In the genomic region with DNA sequence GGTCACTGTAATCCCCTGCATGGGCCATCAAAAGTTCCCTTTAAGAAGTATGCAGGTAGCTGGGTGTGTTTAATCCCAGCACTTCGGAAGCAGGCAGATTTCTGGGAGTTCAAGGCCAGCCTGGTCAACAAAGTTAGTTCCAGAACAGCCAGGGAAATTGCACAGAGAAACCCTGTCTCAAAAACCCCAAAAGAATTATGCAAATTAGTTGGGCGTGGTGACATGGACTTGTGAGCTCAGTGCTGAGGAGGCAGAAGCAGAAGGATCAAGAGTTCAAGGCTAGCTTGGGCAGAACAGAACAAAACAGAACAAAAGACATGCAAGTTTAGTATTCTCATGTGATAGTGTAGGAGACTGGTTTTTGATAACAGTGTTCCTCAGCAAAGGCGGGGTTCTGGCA, we compare ENCODE assay signal across 26 mouse cellular contexts. TPM values are rescaled to one million over a fixed set of nuclear protein-coding genes. Genes with fewer than 3 reads are reported as not detected.
A peak's percentile ranks its signal among the peaks of the same experiment; 100 is the strongest.
DNase-seq lines count a peak whose midpoint lies in the region; ATAC-seq and TF ChIP-seq lines count a peak whose summit lies in the region.
"Had no signal": no experiment of that assay in that cellular context is flagged by ENCODE, and none has a peak within 500 bp of the region (broad histone marks: within the 10 kb centered on the region; RNA-seq: fewer than 3 reads in every experiment).

No protein-coding gene starts in this region.

- H3K9ac ChIP-seq in heart, embryonic 15.5 days: no peak overlapping the region
- H3K9ac ChIP-seq in CH12.LX (ENCODE audit: insufficient read depth, low read depth): no peak overlapping the region
- no peak overlapping the region for H3K9ac ChIP-seq in limb, embryonic 12.5 days (replicated peaks)
- no peak overlapping the region for H3K9ac ChIP-seq in intestine, embryonic 15.5 days
- H3K9ac ChIP-seq: forebrain, embryonic 15.5 days; liver, postnatal 0 days had no signal

- in situ Hi-C loops in CH12.LX (cut with MboI; ENCODE audit: low pct_ligation_motif_present, low pct_unique_long_range_greater_than_20kb, low sequenced_read_pairs): no loop called here

- no peak for TF ChIP-seq CTCF in CH12.LX (conservative IDR thresholded peaks at IDR 0.05 in 1 of 2, IDR thresholded peaks at IDR 0.05 in 1 of 2; ENCODE audit: low read depth in 2 of 2, low read length in 2 of 2)

- TF ChIP-seq POLR2A in CH12.LX (IDR thresholded peaks at IDR 0.05; ENCODE audit: low read depth, low read length): no peak

- no peaks in the 10 kb centered on the region for H3K27me3 ChIP-seq in heart, embryonic 15.5 days
- H3K27me3 ChIP-seq in CH12.LX (replicated peaks): no peaks in the 10 kb centered on the region
- no peaks in the 10 kb centered on the region for H3K27me3 ChIP-seq in limb, embryonic 12.5 days
- H3K27me3 ChIP-seq in intestine, embryonic 15.5 days (replicated peaks): no peaks in the 10 kb centered on the region
- H3K27me3 ChIP-seq: forebrain, embryonic 15.5 days had no signal

- no peak for TF ChIP-seq EP300 in CH12.LX (IDR thresholded peaks at IDR 0.05; ENCODE audit: low read length)

- no peak for DNase-seq in heart, postnatal 14 days
- peak; percentile 48 for DNase-seq in A20 (ENCODE audit: low read depth, low spot score)
- peak; percentile 61 for DNase-seq in CH12.LX (ENCODE audit: extremely low read depth)
- DNase-seq in kidney, adult 9 months: no peak
- DNase-seq: cerebellum, adult 2 months; cerebellum, postnatal 36 days; gastrocnemius, postnatal 25 days; kidney, adult 11 months; liver, postnatal 0 days; lung, postnatal 14 days had no signal

- H3K4me1 ChIP-seq in heart, embryonic 15.5 days (replicated peaks): peaks cover 44% of the 10 kb centered on the region
- peaks cover 0 to 38% of the 10 kb centered on the region in 2 experiments; a peak in 2 of 4 replicates for H3K4me1 ChIP-seq in CH12.LX (ENCODE audit: control insufficient read depth in 1 of 2, insufficient read depth in 2 of 2)
- H3K4me1 ChIP-seq in limb, embryonic 12.5 days (replicated peaks): peaks cover 9% of the 10 kb centered on the region
- no peaks in the 10 kb centered on the region for H3K4me1 ChIP-seq in intestine, embryonic 15.5 days (replicated peaks)

- dilution Hi-C loops in CH12.LX (cut with MboI; ENCODE audit: extremely low pct_ligation_motif_present, extremely low pct_unique_long_range_greater_than_20kb, low sequenced_read_pairs): no loop called here

- H3K4me2 ChIP-seq in heart, embryonic 15.5 days: no peak overlapping the region
- H3K4me2 ChIP-seq in CH12.LX (ENCODE audit: insufficient read depth, low read depth, poor library complexity, severe bottlenecking): no peak overlapping the region
- no peak overlapping the region for H3K4me2 ChIP-seq in limb, embryonic 12.5 days
- H3K4me2 ChIP-seq in intestine, embryonic 15.5 days (replicated peaks): no peak overlapping the region
- H3K4me2 ChIP-seq: forebrain, embryonic 15.5 days had no signal

- H3K27ac ChIP-seq in heart, embryonic 15.5 days: 0 out of 2 replicates have a peak overlapping the region, but pooled peaks have one; percentile 63
- H3K27ac ChIP-seq in CH12.LX (ENCODE audit: insufficient read depth, low read depth): no peak overlapping the region
- peak overlapping the region; percentile 81 for H3K27ac ChIP-seq in limb, embryonic 12.5 days
- no peak overlapping the region for H3K27ac ChIP-seq in intestine, embryonic 15.5 days
- H3K27ac ChIP-seq: kidney, postnatal 0 days; layer of hippocampus, adult 2 months had no signal

- no peaks in the 10 kb centered on the region for H3K36me3 ChIP-seq in heart, embryonic 15.5 days
- H3K36me3 ChIP-seq in CH12.LX (replicated peaks in 1 of 2; ENCODE audit: control insufficient read depth in 1 of 2, insufficient read depth in 1 of 2, low read length in 1 of 2): no peaks in the 10 kb centered on the region
- H3K36me3 ChIP-seq in limb, embryonic 12.5 days: no peaks in the 10 kb centered on the region
- H3K36me3 ChIP-seq in intestine, embryonic 15.5 days: no peaks in the 10 kb centered on the region
- H3K36me3 ChIP-seq: forebrain, embryonic 15.5 days; hindbrain, embryonic 10.5 days had no signal

- ATAC-seq in heart, embryonic 15.5 days (replicated peaks; ENCODE audit: insufficient number of reproducible peaks, insufficient read depth, low FRiP score, low read depth): no peak
- ATAC-seq in limb, embryonic 12.5 days (ENCODE audit: insufficient number of reproducible peaks, insufficient read depth, low FRiP score, low TSS enrichment, low read depth): no peak
- no peak for ATAC-seq in intestine, embryonic 15.5 days
- ATAC-seq: liver, postnatal 0 days had no signal

- intact Hi-C loops in heart, postnatal 14 days (cut with DNase I): no loop called here

- WGBS in heart, embryonic 15.5 days: 70% methylated on average over 3 of the region's 3 CpGs
- WGBS in limb, embryonic 12.5 days: 54% methylated on average over 3 of the region's 3 CpGs
- WGBS in intestine, embryonic 15.5 days: 58% methylated on average over 3 of the region's 3 CpGs

- H3K79me2 ChIP-seq in CH12.LX (replicated peaks; ENCODE audit: control insufficient read depth, extremely low read depth, insufficient read depth, poor library complexity, severe bottlenecking): no peaks in the 10 kb centered on the region

- no peaks in the 10 kb centered on the region for H3K9me3 ChIP-seq in heart, embryonic 15.5 days (replicated peaks)
- no peaks in the 10 kb centered on the region for H3K9me3 ChIP-seq in CH12.LX (replicated peaks; ENCODE audit: low read length)
- no peaks in the 10 kb centered on the region for H3K9me3 ChIP-seq in limb, embryonic 12.5 days
- H3K9me3 ChIP-seq in intestine, embryonic 15.5 days: no peaks in the 10 kb centered on the region
- H3K9me3 ChIP-seq: forebrain, embryonic 15.5 days; hindbrain, embryonic 10.5 days; megakaryocyte, embryonic 14.5 days had no signal

- no peak overlapping the region for H3K4me3 ChIP-seq in heart, embryonic 15.5 days
- no peak overlapping the region for H3K4me3 ChIP-seq in CH12.LX (replicated peaks in 1 of 3; ENCODE audit: low read depth in 2 of 3, low read length in 2 of 3, poor library complexity in 1 of 3)
- H3K4me3 ChIP-seq in limb, embryonic 12.5 days (replicated peaks): no peak overlapping the region
- H3K4me3 ChIP-seq in intestine, embryonic 15.5 days (replicated peaks): no peak overlapping the region
- H3K4me3 ChIP-seq: erythroblast, embryonic 14.5 days; forebrain, embryonic 15.5 days; hindbrain, embryonic 10.5 days; layer of hippocampus, adult 2 months; megakaryocyte, embryonic 14.5 days had no signal

- no peak for TF ChIP-seq RAD21 in CH12.LX (IDR thresholded peaks at IDR 0.05; ENCODE audit: low read depth, low read length)

TF ChIP-seq in CH12.LX, 34 proteins besides CTCF, POLR2A, EP300 and RAD21 (continues in another document):
- no peak for TF ChIP-seq MEF2A (IDR thresholded peaks at IDR 0.05; ENCODE audit: borderline replicate concordance, low read depth, low read length)
- TF ChIP-seq MAFK (IDR thresholded peaks at IDR 0.05; ENCODE audit: insufficient replicate concordance, low read length): no peak
- no peak for TF ChIP-seq MAZ (IDR thresholded peaks at IDR 0.05; ENCODE audit: low read depth, low read length)
- no peak for TF ChIP-seq E2F4 (IDR thresholded peaks at IDR 0.05; ENCODE audit: insufficient replicate concordance, low read depth, low read length)
- TF ChIP-seq JUN (IDR thresholded peaks at IDR 0.05; ENCODE audit: insufficient read depth, low read depth, low read length): no peak
- no peak for TF ChIP-seq ZKSCAN1 (IDR thresholded peaks at IDR 0.05; ENCODE audit: borderline replicate concordance, low read depth, low read length)
- no peak for TF ChIP-seq TCF12 (IDR thresholded peaks at IDR 0.05; ENCODE audit: low read depth, low read length)
- no peak for TF ChIP-seq RCOR1 (conservative IDR thresholded peaks at IDR 0.05; ENCODE audit: low read depth, low read length)
- no peak for TF ChIP-seq MAX (IDR thresholded peaks at IDR 0.05; ENCODE audit: low read length)
- TF ChIP-seq PAX5 (IDR thresholded peaks at IDR 0.05; ENCODE audit: low read length): no peak
- no peak for TF ChIP-seq BHLHE40 (IDR thresholded peaks at IDR 0.05; ENCODE audit: low read depth, low read length)
- TF ChIP-seq GABPA (IDR thresholded peaks at IDR 0.05; ENCODE audit: insufficient replicate concordance, low read depth, low read length): no peak
- TF ChIP-seq MYC (IDR thresholded peaks at IDR 0.05; ENCODE audit: low read depth, low read length): no peak
- TF ChIP-seq ZNF384 (IDR thresholded peaks at IDR 0.05; ENCODE audit: low read depth, low read length): no peak
- no peak for TF ChIP-seq HCFC1 (IDR thresholded peaks at IDR 0.05; ENCODE audit: low read depth, low read length)
- no peak for TF ChIP-seq ZC3H11A (IDR thresholded peaks at IDR 0.05; ENCODE audit: low read depth, low read length)
- TF ChIP-seq SMC3 (IDR thresholded peaks at IDR 0.05; ENCODE audit: low read depth, low read length): no peak
- no peak for TF ChIP-seq KAT2A (IDR thresholded peaks at IDR 0.05; ENCODE audit: insufficient replicate concordance, low read length)

RNA-seq across cellular contexts. Expression of a gene that starts 13.8 kb away (rescaled TPM):
- not detected in 2 replicates for polyA plus RNA-seq in heart, embryonic 15.5 days (2015; fragmentation: Nextera tagmentation; extraction: Ambion mirVana)
- not detected for total RNA-seq in heart, postnatal 14 days (2021)
- not detected in 2 replicates for total RNA-seq in CH12.LX (2012; rRNA removed)
- not detected in 2 replicates for total RNA-seq in CH12.LX (2014; rRNA removed)
- not detected in 2 replicates for polyA plus RNA-seq in CH12.LX (2012; ENCODE audit: insufficient read length, low read depth)
- polyA plus RNA-seq in limb, embryonic 12.5 days (2016; fragmentation: Nextera tagmentation; extraction: Ambion mirVana): not detected in 2 replicates
- polyA plus RNA-seq in intestine, embryonic 15.5 days (2015; fragmentation: Nextera tagmentation; extraction: Ambion mirVana): not detected in 2 replicates
- total RNA-seq: adrenal gland, adult 2 months; gastrocnemius, postnatal 25 days; hindbrain, postnatal 0 days; layer of hippocampus, adult 2 months; left cerebral cortex, postnatal 25 days; liver, adult 2 months; MEL had no signal
- polyA plus RNA-seq: adrenal gland, adult 2 months; cerebellum, adult 2 months; erythroblast, embryonic 14.5 days; forebrain, embryonic 15.5 days; hindbrain, embryonic 10.5 days; hindbrain, postnatal 0 days; kidney, postnatal 0 days; liver, adult 2 months; liver, postnatal 0 days; thymus, postnatal 0 days; urinary bladder, adult 2 months had no signal

RNA-seq across cellular contexts. Expression of a gene that starts 43.0 kb away (rescaled TPM):
- polyA plus RNA-seq in heart, embryonic 15.5 days (2015; fragmentation: Nextera tagmentation; extraction: Ambion mirVana): 5.8 and 6.8 TPM in 2 replicates
- total RNA-seq in heart, postnatal 14 days (2021): 1 to 10 TPM; 1.9 to 2.4 TPM
- total RNA-seq in CH12.LX (2012; rRNA removed): 13.2 and 16.8 TPM in 2 replicates
- total RNA-seq in CH12.LX (2014; rRNA removed): 14.4 and 14.8 TPM in 2 replicates
- 14.3 and 15.3 TPM in 2 replicates for polyA plus RNA-seq in CH12.LX (2012; ENCODE audit: insufficient read length, low read depth)
- 13.1 and 14.3 TPM in 2 replicates for polyA plus RNA-seq in limb, embryonic 12.5 days (2016; fragmentation: Nextera tagmentation; extraction: Ambion mirVana)
- 7.3 and 7.7 TPM in 2 replicates for polyA plus RNA-seq in intestine, embryonic 15.5 days (2015; fragmentation: Nextera tagmentation; extraction: Ambion mirVana)
- polyA plus RNA-seq: adrenal gland, adult 2 months had no signal

RNA-seq across cellular contexts. Expression of a gene that starts 43.1 kb away (rescaled TPM):
- 111 and 114 TPM in 2 replicates for polyA plus RNA-seq in heart, embryonic 15.5 days (2015; fragmentation: Nextera tagmentation; extraction: Ambion mirVana)
- 10 to 100 TPM; 41.2 to 45.0 TPM for total RNA-seq in heart, postnatal 14 days (2021)
- 48.9 and 50.1 TPM in 2 replicates for total RNA-seq in CH12.LX (2012; rRNA removed)
- total RNA-seq in CH12.LX (2014; rRNA removed): 47.9 and 55.8 TPM in 2 replicates
- 62.9 and 84.4 TPM in 2 replicates for polyA plus RNA-seq in CH12.LX (2012; ENCODE audit: insufficient read length, low read depth)
- polyA plus RNA-seq in limb, embryonic 12.5 days (2016; fragmentation: Nextera tagmentation; extraction: Ambion mirVana): 158 and 161 TPM in 2 replicates
- polyA plus RNA-seq in intestine, embryonic 15.5 days (2015; fragmentation: Nextera tagmentation; extraction: Ambion mirVana): 103 and 134 TPM in 2 replicates

Comparison
In these comparisons a context has a peak if more than half of its experiments do, and no peak if none do; other contexts are left out.
1. H3K27ac ChIP-seq: peak in heart, embryonic 15.5 days (single experiment) and limb, embryonic 12.5 days (single experiment); none in CH12.LX (single experiment) and intestine, embryonic 15.5 days (single experiment).
2. DNase-seq: peak in A20 (single experiment) and CH12.LX (single experiment); none in heart, postnatal 14 days (0 of 2) and kidney, adult 9 months (single experiment).